Mouse (Mus musculus): Measurements from ENCODE around the gene Gm20498.
A peak's percentile ranks its signal among the peaks of the same experiment; 100 is the strongest.
"Not testable (repeated sequence)": the region's sequence is repeated elsewhere in the genome, so short reads cannot be mapped to it uniquely, and the experiment has no call there.

Gene Gm20498

DNA sequence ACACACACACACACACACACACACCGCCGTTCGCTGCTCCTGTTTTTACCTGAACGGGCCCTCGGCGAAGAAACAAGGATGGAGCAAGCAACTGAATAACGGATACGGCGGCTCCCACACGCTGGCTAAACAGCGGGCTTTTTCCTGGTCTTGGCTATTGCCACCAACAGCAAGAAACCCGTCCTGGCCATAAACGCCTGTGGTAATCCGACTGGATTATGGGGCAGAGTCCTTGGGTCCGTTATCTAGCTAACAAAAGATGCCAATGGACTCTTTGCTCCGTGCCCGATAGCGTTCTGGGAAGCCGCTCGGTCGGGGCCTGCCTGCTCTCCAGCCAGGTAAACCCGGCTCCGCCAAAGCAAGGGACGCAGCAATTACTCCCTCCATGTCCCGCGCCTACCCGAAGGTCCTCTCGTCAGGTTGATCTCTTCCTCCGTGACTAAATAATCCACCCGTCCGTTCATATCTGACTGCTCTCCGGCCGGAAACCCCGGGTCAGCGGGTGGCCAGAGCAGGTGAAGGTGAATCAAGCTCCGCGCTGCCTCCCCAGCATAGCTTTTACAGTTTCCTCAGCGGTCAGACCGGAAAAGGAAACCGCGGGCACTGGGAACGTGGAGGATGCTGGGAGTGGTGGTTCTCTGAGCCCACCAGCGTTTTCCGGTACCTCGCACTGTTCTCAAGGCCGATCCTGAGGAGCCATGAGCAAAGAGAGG is at the start of gene Gm20498, which contains the start of gene Synj2bp:
Gene Gm20498 (minus strand): TSS at position 590 of the 713 bp plus-strand sequence.
Gene Synj2bp (minus strand): TSS at position 596 of the 713 bp plus-strand sequence.
- peak; percentile 65 for DNase-seq (ENCODE audit: low read depth, low spot score)

DNA sequence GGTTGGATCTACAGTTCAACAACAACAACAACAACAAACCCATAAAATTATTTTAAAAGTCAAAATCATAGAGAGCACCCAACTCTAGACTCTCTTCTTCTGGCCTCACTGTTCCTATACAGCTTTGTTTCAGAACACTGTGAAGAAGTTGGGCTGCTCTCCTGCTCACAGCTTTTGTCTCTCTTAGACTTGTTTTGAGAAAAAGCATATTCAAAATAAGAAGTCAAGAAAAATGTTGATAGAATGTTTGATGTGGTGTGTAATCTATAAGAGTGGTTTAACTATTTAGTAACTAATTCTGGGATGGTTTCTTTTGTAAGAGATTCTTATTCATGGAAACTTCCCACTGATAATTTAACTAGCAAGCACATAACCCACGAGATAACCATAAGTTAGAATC is 35.7 kb upstream of the Gm20498 start, which contains the start of gene Adam21:
Gene Adam21 (minus strand): TSS at position 101 of the 400 bp plus-strand sequence.
- DNase-seq (ENCODE audit: low read depth, low spot score) = no peak

DNA sequence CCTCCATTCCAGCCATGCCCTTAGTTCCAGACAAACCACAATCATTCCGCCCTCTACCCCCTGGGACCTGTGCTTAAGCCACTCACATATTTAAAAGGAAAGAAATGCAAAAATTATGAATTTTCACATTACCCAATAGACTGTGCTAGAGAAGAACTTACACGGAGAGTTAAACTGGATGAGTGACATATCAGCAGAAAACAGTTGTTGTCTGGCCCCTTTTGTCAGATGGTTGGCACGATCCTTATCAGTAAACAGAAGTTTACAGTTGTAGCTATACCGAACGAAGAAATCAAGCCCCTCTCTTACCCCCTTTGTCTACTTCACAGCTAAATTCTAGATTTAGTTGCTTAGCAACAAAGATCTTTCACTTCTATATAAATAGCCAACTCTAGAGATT is 35.2 kb upstream of the Gm20498 start:
- DNase-seq (ENCODE audit: low read depth, low spot score) = no peak

DNA sequence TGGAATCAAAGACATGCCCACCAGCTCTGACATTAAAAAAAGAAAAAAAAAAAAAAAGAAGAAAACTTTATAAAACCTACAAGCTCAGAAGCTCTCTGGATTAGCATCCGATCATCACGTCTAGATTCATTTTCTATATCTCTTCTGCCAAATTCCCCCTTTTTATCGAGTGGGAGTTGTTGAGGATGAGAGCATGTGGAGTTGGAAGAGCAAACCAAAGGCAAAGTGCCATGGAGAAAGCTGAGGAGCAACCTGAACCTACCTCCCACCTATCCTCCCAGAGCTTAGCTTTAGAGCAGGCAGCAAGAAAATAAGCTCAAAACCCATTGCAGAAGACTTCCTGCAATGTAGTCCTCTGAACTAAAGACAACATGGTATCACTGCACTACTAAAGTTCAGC is 31.5 kb upstream of the Gm20498 start:
- no peak for DNase-seq (ENCODE audit: low read depth, low spot score)

DNA sequence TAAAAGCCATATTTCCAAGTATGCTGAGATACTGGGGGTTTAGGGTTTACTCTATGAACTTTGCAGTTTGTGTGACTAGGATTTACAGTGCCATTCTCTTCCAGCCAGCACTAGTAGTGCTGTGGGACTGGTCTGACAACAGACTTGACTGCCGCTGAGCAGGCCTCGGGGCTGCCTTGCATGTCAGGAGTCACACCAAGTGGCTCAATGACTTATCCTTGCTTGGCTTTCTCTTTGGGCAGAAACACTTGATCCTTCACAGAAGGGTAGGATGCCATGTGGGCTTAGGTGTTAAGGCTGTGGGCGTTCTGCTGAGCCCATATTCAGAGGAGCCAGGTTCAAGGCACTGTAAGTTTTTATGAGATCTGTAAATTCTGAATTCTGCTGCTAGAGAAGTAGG is 16.6 kb upstream of the Gm20498 start:
- DNase-seq (ENCODE audit: low read depth, low spot score) = no peak

DNA sequence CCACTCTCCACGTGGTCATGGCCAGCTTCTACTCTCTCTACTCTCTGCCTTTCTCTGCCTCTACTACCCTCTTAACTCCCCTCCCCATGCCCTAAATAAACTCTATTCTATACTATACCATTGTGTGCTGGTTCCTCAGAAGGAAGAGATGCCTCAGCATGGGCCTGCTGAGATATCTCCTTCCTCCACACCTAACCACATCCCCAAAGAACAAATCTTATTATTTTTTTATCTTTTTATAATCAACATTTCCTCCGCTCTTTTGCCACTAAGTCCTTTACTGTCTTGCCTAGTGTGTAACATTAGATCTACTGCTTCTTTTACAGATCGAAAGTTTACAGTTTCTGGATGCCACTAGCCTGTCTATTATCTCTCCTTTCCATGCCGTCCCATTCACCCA is 14.5 kb upstream of the Gm20498 start:
- DNase-seq (ENCODE audit: low read depth, low spot score) = no peak

DNA sequence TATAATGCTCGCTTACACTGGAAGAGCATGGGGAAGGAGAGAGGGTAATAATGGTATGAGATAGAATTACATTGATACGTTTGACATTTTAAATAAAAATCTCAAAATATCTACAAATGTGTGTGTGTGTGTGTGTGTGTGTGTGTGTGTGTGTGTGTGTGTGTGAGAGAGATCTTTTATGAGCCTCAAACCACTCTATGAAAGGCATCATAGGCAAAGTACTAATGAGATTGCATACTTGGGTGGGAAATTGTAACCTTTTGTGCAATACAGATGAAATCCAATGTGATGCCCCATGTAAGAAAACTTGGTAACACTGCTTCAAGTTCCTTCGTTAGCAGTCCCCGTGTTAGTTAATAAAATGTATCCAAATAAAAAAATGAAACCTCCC is 319 bp upstream of the Gm20498 start:
- no peak for DNase-seq (ENCODE audit: low read depth, low spot score)

DNA sequence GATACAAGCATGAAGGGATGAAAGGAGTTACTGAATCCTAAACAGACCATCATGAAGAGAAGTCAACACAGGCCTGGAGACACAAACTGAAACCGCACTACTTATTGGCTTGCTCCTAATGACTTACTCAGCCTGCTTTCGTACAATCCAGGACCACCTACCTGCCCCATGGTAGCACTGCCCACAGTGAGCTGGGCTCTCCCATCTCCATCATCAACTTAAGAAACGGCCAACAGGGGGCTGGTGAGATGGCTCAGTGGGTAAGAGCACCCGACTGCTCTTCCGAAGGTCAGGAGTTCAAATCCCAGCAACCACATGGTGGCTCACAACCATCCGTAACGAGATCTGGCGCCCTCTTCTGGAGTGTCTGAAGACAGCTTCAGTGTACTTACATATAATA is 2.1 kb downstream of the Gm20498 start:
- peak; percentile 31 for DNase-seq (ENCODE audit: low read depth, low spot score)

DNA sequence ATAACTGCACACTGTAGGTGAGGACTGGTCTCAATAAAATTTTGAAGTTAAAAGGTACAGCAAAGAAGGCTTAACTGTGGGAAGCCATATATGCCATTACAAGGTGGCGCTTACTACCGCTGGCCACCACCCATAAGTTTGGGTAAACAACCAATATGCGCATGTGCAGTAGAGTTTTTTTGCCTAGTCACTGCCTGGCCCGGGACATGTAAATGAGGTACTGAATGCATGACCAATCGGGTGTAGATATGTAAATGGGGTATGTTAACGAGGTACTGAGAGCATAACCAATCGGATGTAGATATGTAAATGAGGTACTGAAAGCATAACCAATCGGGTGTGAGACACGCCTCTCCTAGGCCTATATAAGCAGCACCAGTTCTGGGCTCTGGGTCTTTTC is 35.8 kb downstream of the Gm20498 start:
- DNase-seq (ENCODE audit: low read depth, low spot score) = not testable (repeated sequence)

DNA sequence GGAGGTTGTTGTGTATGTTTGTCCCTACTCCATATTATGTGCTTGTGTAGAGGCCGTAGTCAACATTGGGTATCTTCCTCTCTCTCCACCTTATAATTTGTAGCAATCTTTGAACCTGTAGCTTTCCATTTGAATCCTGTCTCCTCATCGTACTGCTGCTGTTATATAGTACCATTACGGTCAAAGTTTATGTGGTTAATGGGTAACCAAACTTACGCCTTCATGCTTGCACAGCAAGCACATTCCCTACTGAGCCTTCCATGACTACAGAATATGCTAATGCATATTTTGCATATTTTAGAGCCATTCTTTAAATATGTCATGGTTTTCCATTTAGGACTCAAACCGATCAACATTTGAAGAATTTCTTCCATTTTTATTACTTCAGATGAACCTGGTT is 42.2 kb downstream of the Gm20498 start:
- DNase-seq (ENCODE audit: low read depth, low spot score) = no peak

DNA sequence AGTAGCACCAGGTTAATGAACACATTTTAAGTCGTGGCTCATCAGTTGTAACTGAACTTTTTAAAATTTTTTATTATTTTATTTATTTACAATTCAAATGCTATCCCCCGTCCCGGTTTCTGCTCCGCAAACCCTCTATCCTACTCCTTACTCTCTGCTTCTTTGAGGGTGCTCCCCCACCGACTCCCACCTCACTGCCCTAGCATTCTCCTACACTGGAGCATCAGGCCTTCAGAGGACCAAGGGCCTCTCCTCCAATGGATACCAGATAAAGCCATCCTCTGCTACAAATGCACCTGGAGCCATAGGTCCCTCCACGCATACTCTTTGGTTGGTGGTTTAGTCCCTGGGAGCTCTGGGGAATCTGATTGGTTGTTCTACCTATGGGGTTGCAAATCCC is 47.4 kb downstream of the Gm20498 start:
- DNase-seq (ENCODE audit: low read depth, low spot score) = no peak

DNA sequence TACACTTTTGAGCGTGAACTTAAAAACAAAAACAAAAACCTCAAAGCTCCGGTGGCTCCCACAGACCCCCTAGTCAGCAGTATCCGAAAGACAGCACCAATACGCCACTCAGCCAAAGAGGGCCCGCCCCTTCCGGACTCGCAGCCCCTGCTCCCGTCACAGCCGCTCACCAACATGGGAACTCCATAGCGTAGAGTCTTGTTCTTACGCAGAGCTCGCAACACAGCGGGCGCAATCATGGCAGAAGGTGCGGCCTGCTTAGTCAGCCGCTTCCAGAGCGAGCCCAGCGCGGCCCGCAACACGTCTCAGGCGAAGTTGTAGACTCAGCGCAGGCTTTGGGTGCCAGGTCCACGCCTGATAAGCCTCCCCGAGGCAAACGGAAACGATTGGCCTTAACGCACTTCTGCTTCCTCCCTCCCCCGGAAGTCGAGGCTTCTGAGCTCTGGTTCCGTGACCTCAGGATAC is 47.9 kb downstream of the Gm20498 start, which contains the start of gene Cox16:
Gene Cox16 (minus strand): TSS at position 401 of the 465 bp plus-strand sequence.
- DNase-seq (ENCODE audit: low read depth, low spot score) = peak; percentile 73

DNA sequence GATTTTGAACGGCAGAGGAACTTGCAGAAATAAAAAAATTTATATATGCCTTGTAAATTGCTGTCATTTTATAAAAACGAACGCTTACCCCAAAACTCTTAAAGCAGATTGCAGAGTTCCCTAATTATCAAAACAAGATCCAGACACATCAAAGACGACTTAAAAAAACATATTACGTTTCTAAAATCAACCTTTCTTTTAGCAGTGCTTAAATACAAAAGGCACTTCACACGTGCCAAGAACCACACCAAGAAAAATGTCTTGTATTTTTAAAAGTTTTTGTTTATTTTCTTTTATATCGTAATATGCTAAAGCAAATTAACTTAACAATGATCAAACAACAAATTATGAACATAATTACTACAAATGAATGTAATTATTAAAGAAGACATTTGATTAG is 48.5 kb downstream of the Gm20498 start:
- no peak for DNase-seq (ENCODE audit: low read depth, low spot score)

DNA sequence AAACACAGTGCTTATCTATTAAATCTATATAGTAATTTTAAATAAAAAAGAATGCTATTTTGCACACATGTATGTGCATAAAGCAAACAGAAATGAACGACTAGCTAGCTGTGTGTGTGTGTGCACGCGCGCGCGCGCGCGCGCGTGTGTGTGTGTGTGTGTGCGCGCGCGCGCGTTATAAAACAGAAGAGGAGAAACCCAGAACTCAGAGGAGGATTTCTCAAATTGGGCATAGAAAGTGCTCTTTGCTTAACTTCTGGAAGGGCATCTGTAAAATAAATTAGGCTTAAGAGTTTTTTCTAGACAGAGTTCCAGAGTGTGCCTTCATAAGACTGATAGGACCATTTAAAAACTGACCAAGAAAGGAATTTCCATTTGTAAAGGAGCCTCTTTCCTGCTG is 49.0 kb downstream of the Gm20498 start:
- no peak for DNase-seq (ENCODE audit: low read depth, low spot score)

DNA sequence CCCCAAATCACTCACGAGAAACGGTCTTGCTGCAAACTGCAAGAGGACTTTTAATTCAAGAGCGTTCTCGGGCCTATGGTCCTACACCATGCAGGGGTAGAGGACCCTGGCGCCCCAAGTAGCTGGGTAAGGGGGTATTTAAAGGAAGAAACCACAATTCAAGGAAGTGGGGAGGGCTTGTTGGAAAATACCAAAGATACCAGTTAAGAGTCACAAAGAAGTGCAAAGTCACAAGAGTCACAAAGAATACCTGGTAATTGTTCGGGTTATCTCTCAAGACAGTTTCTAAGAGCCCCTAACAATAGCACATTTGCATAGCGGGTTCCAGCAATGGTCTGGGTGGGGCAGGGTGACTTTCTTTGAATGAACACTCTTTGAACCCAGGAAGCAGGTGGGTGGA is 73.7 kb downstream of the Gm20498 start:
- DNase-seq (ENCODE audit: low read depth, low spot score) = not testable (repeated sequence)

DNA sequence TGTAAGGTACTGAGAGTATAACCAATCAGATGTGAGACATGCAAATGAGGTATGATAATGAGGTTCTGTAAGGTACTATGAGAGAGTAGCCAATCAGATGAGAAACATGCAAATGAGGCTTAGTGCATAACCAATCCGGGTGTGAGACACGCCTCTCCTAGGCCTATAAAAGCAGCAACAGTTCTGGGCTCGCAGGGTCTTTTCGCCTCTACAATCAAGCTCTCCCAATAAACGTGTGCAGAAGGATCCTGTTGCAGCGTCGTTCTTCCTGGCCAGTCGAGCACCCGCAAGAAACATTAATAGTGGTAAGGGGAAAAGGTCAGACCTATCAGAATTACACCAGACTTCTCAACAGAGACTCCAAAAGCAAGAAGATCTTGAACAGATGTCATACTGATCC is 93.7 kb downstream of the Gm20498 start:
- DNase-seq (ENCODE audit: low read depth, low spot score) = not testable (repeated sequence)

DNA sequence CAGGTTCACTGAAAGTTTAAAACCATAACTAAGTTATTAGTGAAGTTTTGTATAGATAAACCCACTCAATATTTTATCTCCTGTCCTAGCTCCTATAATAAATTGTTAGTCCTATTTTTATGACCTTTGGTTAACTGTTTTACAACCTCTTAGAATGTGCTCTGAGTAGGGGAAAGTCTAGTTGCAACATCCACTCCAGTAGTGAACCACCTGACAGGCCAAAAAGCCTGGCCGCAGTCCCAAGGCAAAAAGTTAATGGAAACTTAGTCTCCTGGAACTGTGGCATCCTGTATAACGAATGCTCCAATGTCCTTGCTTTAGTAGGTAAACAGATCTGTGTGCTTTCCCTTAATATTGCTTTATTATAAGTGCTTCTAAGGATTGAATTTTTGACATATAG is 97.9 kb downstream of the Gm20498 start:
- DNase-seq (ENCODE audit: low read depth, low spot score) = not testable (repeated sequence)

DNA sequence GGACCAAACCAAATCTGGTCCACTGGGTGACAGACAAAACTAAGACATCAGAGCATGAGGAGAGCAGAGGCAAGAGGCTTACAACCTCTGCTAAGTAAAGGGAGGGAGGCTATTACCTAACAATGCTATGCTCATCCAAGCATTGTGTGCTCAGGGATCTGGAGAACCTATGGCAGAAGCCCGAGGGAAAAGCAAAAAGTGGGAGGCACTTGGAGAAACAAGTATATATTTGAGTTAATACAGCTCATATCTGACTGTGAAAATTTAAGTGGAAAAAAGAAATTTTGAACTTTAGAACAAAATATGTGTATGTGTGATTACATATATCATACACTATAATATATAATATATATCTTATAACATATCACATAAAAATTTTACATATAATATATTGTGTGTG is 110.9 kb downstream of the Gm20498 start, which contains the start of gene Adam4:
Gene Adam4 (minus strand): TSS at position 101 of the 400 bp plus-strand sequence.
- no peak for DNase-seq (ENCODE audit: low read depth, low spot score)

DNA sequence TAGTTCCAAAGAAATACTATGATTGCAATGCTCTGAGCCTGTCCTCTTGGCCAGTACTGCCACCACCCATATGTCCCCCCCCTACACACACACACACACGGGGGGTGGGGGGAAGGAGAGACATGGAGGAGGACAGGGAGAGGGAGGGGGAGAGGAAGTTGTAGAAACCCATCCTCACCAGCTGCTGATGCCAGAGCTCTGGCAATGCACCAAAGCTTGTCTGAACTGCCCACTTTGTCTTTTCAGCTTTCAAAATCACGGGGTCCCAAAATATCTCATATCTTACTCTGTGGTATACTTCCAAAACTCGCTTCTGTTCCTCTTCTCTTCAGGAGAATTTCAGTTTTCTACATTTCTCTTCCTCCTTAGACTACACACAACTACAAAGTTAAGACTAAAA is 119.5 kb downstream of the Gm20498 start:
- no peak for DNase-seq (ENCODE audit: low read depth, low spot score)

DNA sequence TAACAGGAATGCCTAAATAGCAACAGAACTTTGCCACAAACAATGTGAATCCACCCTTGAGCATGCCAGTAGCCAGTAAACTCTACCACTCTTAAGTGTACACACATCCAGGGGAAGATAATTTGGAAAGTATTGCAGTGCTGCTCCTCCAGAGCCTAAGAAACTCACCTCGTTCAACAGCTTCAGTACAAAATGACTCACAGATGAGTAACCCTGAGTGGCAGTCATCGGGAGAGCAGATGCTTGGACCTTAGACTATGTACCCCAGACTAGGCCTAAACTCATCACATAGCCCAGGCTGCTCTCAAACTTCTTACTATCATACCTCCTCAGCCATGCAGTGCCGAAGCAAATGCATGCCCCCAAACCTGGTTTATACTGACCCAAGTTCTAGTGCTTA is 123.7 kb downstream of the Gm20498 start:
- DNase-seq (ENCODE audit: low read depth, low spot score) = no peak

DNA sequence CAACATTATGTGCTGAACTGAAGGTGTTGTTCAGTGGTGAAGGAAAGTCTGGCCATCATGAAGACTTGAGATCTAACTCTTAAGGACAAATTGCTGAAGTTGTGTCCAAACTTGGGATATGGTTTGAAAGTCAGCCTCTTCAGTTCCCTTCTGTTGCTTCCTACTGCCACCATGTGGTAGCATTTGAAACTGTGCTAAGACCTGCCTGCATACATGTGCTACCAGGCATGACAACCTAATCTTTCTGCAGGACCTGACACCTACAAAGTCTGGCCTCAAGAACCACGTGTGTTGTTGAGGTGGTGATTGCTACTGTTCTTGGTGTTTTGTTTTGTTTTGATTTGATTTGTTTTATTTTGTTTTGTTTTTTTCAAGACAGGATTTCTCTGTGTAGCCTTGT is 130.5 kb downstream of the Gm20498 start:
- DNase-seq (ENCODE audit: low read depth, low spot score) = peak; percentile 28

DNA sequence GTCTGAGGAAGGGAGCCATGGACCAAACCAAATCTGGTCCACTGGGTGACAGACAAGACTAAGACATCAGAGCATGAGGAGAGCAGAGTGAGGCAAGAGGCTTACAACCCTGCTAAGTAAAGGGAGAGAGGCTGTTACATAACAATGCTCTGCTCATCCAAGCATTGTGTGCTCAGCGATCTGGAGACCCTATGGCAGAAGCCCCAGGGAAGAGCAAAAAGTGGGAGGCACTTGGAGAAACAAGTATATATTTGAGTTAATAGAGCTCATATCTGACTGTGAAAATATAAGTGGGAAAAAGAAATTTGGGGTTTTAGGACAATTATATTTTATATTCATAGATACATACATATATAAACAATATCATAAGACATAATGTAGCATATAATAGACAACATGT is 153.3 kb downstream of the Gm20498 start, which contains the start of gene Gm4787:
Gene Gm4787 (minus strand): TSS at position 101 of the 400 bp plus-strand sequence.
- not testable (repeated sequence) for DNase-seq (ENCODE audit: low read depth, low spot score)

DNA sequence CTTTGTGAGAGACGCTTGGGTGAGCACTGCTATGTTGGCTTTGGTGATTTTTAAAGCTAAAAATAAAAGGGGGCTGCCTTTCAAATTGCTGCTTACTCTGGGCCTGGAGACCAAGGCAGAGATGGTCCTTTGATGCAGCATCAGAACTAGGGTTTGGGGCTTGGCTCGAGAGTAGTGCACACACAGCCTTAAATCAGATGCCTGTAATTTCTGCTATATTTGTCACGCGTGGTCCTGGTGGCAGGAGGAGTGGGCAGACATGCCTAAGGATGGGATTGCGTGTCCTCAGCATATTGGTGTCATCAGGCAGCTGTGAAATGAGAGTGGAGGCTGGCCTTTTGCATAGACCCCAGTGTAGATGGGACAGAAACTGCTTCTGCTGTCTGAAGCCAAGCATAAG is 198.9 kb downstream of the Gm20498 start:
- DNase-seq (ENCODE audit: low read depth, low spot score) = no peak

All from WW6 (cell line).